Mouse (Mus musculus) testis, adult 10 weeks (tissue): Measurements from ENCODE around the gene Flot1. TPM values are rescaled to one million over a fixed set of nuclear protein-coding genes. Genes with fewer than 3 reads are reported as not detected.

Experiments
- polyA plus RNA-seq: library from polyadenylated mRNA; stranded (reverse); fragments of 350-450 nt; fragmentation: Illumina TruSeq; extraction: RNeasy Lipid Tissue Mini Kit (QIAGEN cat#74804); gene quantifications from one replicate; pipeline ENCODE4 v1.2.3, GENCODE M21; 2014; ENCODE audit warnings: low read depth, low replicate concordance

Gene Flot1
- polyA plus RNA-seq, result 1.6 TPM

GRCm38 (mm10) chr17:35822964-35823937 is at the start of gene Flot1:
Gene Flot1 (plus strand): TSS chr17:35823230.

GRCm38 (mm10) chr17:35821439-35822430 is 1.3 kb upstream of the Flot1 start, which contains the start of gene Ier3:
Gene Ier3 (plus strand): TSS chr17:35821684.

GRCm38 (mm10) chr17:35838122-35838544 is 15.1 kb downstream of the Flot1 start, which contains the start of gene Tubb5:
Gene Tubb5 (minus strand): TSS chr17:35838306.

GRCm38 (mm10) chr17:35841076-35841950 is 18.3 kb downstream of the Flot1 start, which contains the start of gene Mdc1:
Gene Mdc1 (plus strand): TSS chr17:35841515.

GRCm38 (mm10) chr17:35861198-35861857 is 38.3 kb downstream of the Flot1 start, which contains the start of gene Nrm:
Gene Nrm (plus strand): TSS chr17:35861318.

GRCm38 (mm10) chr17:35865481-35866280 is 42.7 kb downstream of the Flot1 start, which contains the start of gene Ppp1r18:
Gene Ppp1r18 (plus strand): TSS chr17:35865593.

GRCm38 (mm10) chr17:35879245-35880057 is 56.4 kb downstream of the Flot1 start, which contains the start of gene Dhx16:
Gene Dhx16 (plus strand): TSS chr17:35879819.

Other genes starting within 250 kb of the Flot1 start
- gene Sfta2, start 221.7 kb upstream of the Flot1 start, polyA plus RNA-seq, result not detected
- gene Gm9573, start 196.6 kb upstream of the Flot1 start, polyA plus RNA-seq, result not detected
- 0.10 TPM for gene Mucl3, start 179.5 kb upstream of the Flot1 start, polyA plus RNA-seq
- 0.29 TPM for gene Vars2, start 155.6 kb upstream of the Flot1 start, polyA plus RNA-seq
- 2.7 TPM for gene Gtf2h4, start 149.5 kb upstream of the Flot1 start, polyA plus RNA-seq
- 0.95 TPM for gene Ddr1, start 118.6 kb upstream of the Flot1 start, polyA plus RNA-seq
- 0.32 TPM for gene Ier3, start 1.5 kb upstream of the Flot1 start, polyA plus RNA-seq
- gene Tubb5, start 15.1 kb downstream of the Flot1 start, polyA plus RNA-seq, result 13.0 TPM
- 90.7 TPM for gene Mdc1, start 18.3 kb downstream of the Flot1 start, polyA plus RNA-seq
- 27.0 TPM for gene Nrm, start 38.1 kb downstream of the Flot1 start, polyA plus RNA-seq
- gene Ppp1r18, start 42.4 kb downstream of the Flot1 start, polyA plus RNA-seq, result 4.9 TPM
- gene Dhx16, start 56.6 kb downstream of the Flot1 start, polyA plus RNA-seq, result 55.0 TPM
- 51.0 TPM for gene 2310061I04Rik, start 74.2 kb downstream of the Flot1 start, polyA plus RNA-seq
- gene Atat1, start 86.8 kb downstream of the Flot1 start, polyA plus RNA-seq, result 26.8 TPM
- 22.7 TPM for gene Mrps18b, start 93.2 kb downstream of the Flot1 start, polyA plus RNA-seq
- gene Ppp1r10, start 93.2 kb downstream of the Flot1 start, polyA plus RNA-seq, result 162 TPM
- 95.3 TPM for gene Abcf1, start 146.5 kb downstream of the Flot1 start, polyA plus RNA-seq
- 5.8 TPM for gene Gnl1, start 156.6 kb downstream of the Flot1 start, polyA plus RNA-seq
- 8.7 TPM for gene Prr3, start 157.0 kb downstream of the Flot1 start, polyA plus RNA-seq
- gene H2-T24, start 197.3 kb downstream of the Flot1 start, polyA plus RNA-seq, result 0.13 TPM
- 0.38 TPM for gene H2-T23, start 209.6 kb downstream of the Flot1 start, polyA plus RNA-seq
- 0.71 TPM for gene H2-T22, start 219.5 kb downstream of the Flot1 start, polyA plus RNA-seq
- not detected for gene Gm6034, start 219.7 kb downstream of the Flot1 start, polyA plus RNA-seq
- not detected for gene Gm11127, start 235.1 kb downstream of the Flot1 start, polyA plus RNA-seq